Mouse (Mus musculus) forelimb bud, embryonic 11.5 days (tissue): ENCODE results near the gene Hemk1.

ENCODE experiments used
- DNase-seq: peaks from one replicate; pipeline ENCODE4 v3.0.0-alpha.2; 2012; ENCODE audit warnings: low read depth, low spot score

Hemk1 gene

GRCm38 (mm10) chr9:107338172-107338883 lies at the start of gene Hemk1:
TSS of gene Hemk1 (minus strand) at chr9:107338350.
- DNase-seq = peak; percentile 89

- DNase-seq = no peak
Observed at GRCm38 (mm10) chr9:107387708-107388107, 49.6 kb upstream of the Hemk1 start.

GRCm38 (mm10) chr9:107386722-107387121 lies 48.6 kb upstream of the Hemk1 start:
- DNase-seq = no peak

- DNase-seq = no peak
Observed at GRCm38 (mm10) chr9:107384396-107384795, 46.2 kb upstream of the Hemk1 start.

GRCm38 (mm10) chr9:107381723-107382122 lies 43.6 kb upstream of the Hemk1 start:
- DNase-seq = peak; percentile 70

GRCm38 (mm10) chr9:107377961-107378512 lies 39.9 kb upstream of the Hemk1 start:
- peak; percentile 46 for DNase-seq

- no peak for DNase-seq
Observed at GRCm38 (mm10) chr9:107375451-107375850, 37.3 kb upstream of the Hemk1 start.

- peak; percentile 56 for DNase-seq
Observed at GRCm38 (mm10) chr9:107374623-107375022, 36.5 kb upstream of the Hemk1 start.

GRCm38 (mm10) chr9:107372441-107372840 lies 34.3 kb upstream of the Hemk1 start:
- DNase-seq = no peak

- DNase-seq = no peak
Observed at GRCm38 (mm10) chr9:107370106-107370463, 31.9 kb upstream of the Hemk1 start.

- no peak for DNase-seq
Observed at GRCm38 (mm10) chr9:107369270-107370105, 31.3 kb upstream of the Hemk1 start.

- DNase-seq = no peak
Observed at GRCm38 (mm10) chr9:107368302-107368701, 30.2 kb upstream of the Hemk1 start.

- peak; percentile 62 for DNase-seq
Observed at GRCm38 (mm10) chr9:107366644-107367043, 28.5 kb upstream of the Hemk1 start.

- no peak for DNase-seq
Observed at GRCm38 (mm10) chr9:107360989-107361388, 22.8 kb upstream of the Hemk1 start.

GRCm38 (mm10) chr9:107357651-107358050 lies 19.5 kb upstream of the Hemk1 start:
- peak; percentile 82 for DNase-seq

GRCm38 (mm10) chr9:107355870-107356765 lies 18.0 kb upstream of the Hemk1 start:
- DNase-seq = no peak

GRCm38 (mm10) chr9:107354826-107355225 lies 16.7 kb upstream of the Hemk1 start:
- DNase-seq = no peak

GRCm38 (mm10) chr9:107349321-107349720 lies 11.2 kb upstream of the Hemk1 start:
- DNase-seq = no peak

GRCm38 (mm10) chr9:107347586-107348183 lies 9.5 kb upstream of the Hemk1 start:
- no peak for DNase-seq

GRCm38 (mm10) chr9:107346081-107346480 lies 7.9 kb upstream of the Hemk1 start:
- no peak for DNase-seq

GRCm38 (mm10) chr9:107344027-107344426 lies 5.9 kb upstream of the Hemk1 start:
- DNase-seq = no peak
